Mouse (Mus musculus): ENCODE data around the gene Glra4.
"Not testable (repeated sequence)": the region's sequence is repeated elsewhere in the genome, so short reads cannot be mapped to it uniquely, and the experiment has no call there.

Glra4 gene

GRCm38 (mm10) chrX:136732016-136732415 is 47.9 kb downstream of the Glra4 start:
- DNase-seq (ENCODE audit: low read depth, low spot score), result no peak

GRCm38 (mm10) chrX:136714742-136715474 is 65.0 kb downstream of the Glra4 start:
- not testable (repeated sequence) for DNase-seq (ENCODE audit: low read depth, low spot score)

- no peak for DNase-seq (ENCODE audit: low read depth, low spot score)
These were observed 71.2 kb downstream of the Glra4 start for GRCm38 (mm10) chrX:136708782-136709181.

- DNase-seq (ENCODE audit: low read depth, low spot score), result no peak
These were observed 71.7 kb downstream of the Glra4 start for GRCm38 (mm10) chrX:136708168-136708681.

All from retina, adult 2 months (tissue).